Mouse (Mus musculus) layer of hippocampus, adult 11-12 months (tissue): ENCODE measurements at regions not wholly inside any gene's neighbourhood (a gene's known extent, or its start where the extent isn't known, plus 50 kb on each side); places are given as distances from the start of the nearest gene placed in this dataset.

Experiments
- DNase-seq: peaks from one replicate; pipeline ENCODE4 v3.0.0; 2022; ENCODE audit warnings: low spot score

GRCm38 (mm10) chr10:42068497-42068896, 50.3 kb upstream of the Armc2 start:
- no peak for DNase-seq
